Mouse (Mus musculus): ENCODE results near the gene Rps26.

Gene Rps26

DNA sequence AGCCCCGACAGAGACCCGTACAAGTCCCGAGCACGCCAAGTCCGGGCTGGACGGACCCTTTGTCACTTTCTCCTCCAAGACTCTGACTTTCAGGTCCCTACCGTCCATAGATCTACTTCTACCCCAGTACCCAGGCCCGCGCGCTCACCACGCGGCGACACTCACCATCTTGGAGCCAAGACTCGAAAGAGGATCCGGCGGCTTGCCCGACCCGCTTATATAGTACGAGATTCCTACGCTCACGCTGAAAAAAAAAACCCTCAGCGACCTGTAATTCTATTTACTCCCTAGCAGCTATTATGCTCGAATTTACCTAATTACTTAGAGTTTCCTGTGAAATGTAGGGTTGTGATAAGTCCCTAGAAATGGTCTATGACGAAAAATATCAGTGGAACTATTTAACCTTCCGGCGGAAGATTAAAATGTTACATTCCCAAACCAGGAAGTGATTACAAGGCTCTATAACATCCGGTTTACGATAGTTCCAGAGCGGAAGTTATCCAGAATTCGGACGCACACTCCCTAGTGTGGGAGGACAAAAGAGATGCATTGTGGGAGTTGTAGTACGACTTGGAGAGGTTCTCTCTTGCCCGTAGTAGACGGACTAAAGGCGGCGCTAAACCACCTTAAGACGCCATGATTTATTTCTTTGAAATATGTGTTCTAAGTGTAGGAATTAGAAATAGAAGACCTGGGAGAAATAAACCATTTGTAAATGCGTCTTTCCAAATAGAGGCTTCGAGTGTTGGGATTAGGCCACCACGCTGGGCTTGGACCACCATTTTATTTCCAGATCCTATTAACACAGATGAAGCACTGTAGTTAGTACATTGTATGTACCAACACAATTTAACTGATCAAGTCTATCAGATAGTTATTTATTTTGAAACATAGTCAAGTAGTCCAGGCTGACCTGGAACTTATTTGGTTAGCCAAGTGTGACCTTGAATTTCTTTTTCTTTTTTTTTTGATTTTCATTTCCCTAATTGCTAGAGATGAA lies at the start of gene Rps26:
Gene Rps26, minus strand, starts transcription at position 437 of the 1,000 bp plus-strand sequence.
- DNase-seq, result peak; percentile 92

DNA sequence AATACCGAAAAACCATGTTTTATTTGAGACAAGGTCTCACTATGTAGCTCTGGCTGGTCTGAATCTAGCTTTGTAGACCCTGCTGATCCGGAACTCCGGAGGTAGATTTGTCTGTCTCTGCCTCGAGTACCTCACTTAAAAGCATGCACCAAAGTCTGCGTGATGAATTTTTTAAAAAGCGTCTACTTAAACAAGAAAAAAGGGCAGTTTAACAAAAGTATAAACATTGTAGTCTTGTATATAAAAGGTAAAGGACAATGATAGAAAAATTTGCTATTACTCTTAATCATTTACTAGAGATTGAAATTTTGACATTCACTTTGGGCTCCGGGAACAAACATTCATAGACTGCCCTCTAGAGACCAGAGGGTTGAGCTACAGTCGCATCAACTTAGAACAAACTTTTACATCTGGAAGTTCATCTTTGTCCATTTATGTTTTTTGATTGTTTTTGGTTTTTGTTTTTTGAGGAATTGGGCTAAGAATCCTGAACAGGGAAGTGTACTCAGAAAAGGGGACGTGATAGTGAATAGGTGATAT lies 48.0 kb upstream of the Rps26 start:
- peak; percentile 28 to 41 for DNase-seq

DNA sequence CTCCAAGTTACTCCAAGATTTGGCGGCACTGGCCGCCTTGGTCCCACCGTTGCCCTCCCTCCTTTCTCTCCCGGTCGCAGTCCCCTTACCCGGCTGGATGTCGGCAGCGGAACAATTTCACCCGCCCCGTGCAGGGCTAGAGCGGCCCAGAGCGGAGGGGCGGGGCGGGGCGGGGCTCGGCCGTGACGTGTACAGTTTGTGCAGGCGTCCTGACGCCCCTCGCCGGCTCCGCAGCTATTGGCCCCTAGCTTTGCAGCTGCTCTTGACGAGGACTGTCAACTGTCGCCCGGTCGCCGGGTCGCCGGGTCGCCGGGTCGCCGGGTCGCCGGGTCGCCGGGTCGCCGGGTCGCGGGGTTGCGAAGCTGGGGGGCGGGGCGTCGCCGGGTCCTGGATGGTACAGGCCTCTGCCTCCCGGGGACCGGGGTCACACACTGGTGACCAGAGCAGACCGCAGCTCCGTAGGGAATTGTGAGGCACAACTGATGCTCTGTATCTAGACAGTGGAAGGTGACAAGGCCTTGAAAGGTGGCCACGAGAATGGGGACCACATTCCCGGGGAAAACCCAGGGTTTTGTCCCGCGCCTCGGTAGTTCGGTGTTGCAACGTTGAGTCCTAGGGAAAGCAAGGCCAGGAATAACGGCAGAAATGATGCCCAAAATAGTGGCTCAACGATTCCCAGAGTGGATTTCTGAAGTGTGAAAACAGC lies 47.4 kb upstream of the Rps26 start, which contains the start of gene Suox:
Gene Suox, minus strand, starts transcription at position 311 of the 706 bp plus-strand sequence.
- peak; percentile 85 to 90 for DNase-seq

DNA sequence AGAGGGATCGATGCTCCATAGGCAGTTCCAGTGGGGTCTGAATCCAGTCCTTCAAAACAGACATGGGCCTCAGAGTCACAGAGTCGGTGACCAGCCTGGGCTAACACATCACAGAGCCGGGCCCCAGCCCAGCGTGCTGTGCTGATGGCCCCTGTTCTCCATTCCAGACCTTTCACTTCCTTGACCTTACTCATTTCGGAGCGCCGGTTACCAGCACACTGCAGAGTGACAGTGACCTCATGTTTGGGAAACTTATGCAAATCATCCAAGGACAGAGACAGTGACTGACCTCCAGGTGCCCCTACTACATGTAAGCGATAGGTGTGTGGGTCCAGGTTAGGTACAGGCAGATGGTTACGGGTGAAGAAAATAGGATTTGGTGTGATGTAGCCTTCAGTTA lies 44.6 kb upstream of the Rps26 start:
- DNase-seq, result no peak

DNA sequence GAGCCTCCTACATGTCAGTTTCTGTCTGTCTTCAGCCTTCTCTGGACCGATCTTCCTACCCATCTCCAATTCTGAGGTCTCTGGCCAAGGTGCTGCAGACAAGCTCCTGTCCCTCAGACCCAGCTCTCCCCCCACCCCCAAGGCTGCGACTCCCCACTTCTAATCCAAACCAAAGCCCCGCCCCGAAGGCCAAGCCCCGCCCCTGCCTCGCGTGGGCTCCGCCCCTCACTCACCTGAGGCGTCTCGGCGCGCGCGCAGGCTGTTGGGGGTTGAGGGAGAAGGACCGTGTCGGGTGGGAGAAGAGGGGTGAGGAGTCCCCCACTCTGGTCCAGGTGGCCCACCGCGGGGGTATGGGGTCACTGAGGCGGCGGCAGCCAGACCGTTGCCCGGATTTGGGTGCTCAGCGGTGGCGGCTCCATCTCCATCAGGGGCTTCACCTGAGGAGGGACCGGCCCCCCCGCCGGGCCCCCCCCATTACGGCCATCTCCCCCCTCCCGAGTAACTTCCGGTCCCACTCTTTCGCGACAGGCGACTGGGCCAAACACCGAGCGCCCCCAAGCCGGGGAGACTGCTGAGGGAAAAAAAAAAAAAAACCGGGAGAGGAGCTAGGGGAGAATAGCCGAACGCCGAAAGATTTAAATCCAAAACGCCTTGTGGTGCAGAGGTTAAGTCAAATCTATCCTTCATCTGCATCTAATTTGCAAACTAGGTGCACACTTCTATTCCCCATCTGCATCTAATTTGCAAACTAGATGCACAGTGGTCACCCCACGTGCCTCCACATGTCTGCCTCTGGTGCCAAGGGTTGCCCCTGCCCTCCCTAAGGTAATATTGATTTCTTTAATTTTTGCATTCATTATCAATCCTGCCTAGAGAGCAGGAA lies 42.5 kb upstream of the Rps26 start:
- DNase-seq, result peak; percentile 88 to 90

DNA sequence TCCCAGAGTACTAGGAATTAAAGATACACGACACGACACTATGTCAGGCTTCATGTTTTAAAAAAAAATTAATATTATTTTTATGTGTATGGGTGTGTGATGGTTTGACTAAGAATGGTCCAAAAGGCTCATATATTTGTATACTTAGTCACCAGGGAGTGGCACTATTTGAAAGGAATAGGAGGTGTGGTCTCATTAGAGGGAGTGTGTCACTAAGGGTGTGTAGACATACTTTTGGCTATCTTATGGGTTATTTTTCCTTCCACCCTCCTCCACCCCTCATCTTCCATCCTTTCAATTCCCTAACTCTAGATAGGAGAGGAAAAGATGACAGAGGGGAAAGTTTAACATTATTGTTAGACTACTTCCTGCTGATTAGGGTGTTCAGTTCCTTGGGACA lies 39.3 kb upstream of the Rps26 start:
- no peak for DNase-seq

DNA sequence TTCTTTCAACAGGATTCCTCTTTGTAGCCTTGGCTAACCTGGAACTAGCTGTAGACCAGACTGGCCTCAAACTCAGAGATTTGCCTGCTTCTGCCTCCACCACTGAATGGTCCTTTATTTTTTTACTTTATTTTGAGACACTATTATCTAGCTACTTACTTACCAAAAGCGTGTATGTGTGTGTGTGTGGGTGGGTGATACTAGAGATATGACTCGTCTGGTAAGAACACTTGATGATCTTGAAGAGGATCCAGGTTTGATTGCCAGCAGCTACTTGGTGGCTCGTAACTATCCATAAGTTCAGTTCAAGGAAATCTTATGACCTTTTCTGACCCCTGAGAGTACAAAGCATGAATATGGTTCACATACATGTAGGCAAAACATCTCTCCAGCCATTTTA lies 38.8 kb upstream of the Rps26 start:
- DNase-seq, result no peak

DNA sequence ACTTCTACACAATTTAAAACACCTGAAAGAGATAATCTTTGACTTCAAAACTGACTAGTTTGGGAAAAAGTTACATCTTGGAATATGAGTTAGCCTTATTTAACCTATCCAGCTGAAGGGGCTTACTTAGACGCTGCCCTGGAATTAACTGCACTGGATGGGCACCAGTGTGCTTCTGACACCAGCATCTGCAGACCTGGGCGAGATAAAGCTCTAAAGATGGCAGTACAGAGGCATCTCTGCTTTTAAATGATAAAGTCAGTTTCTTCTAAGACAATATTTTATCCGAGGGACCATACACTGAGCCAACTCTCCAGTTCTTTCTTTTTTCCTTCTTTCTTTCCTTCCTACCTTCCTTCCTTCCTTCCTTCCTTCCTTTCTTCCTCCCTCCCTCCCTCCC lies 38.3 kb upstream of the Rps26 start:
- DNase-seq, result no peak

DNA sequence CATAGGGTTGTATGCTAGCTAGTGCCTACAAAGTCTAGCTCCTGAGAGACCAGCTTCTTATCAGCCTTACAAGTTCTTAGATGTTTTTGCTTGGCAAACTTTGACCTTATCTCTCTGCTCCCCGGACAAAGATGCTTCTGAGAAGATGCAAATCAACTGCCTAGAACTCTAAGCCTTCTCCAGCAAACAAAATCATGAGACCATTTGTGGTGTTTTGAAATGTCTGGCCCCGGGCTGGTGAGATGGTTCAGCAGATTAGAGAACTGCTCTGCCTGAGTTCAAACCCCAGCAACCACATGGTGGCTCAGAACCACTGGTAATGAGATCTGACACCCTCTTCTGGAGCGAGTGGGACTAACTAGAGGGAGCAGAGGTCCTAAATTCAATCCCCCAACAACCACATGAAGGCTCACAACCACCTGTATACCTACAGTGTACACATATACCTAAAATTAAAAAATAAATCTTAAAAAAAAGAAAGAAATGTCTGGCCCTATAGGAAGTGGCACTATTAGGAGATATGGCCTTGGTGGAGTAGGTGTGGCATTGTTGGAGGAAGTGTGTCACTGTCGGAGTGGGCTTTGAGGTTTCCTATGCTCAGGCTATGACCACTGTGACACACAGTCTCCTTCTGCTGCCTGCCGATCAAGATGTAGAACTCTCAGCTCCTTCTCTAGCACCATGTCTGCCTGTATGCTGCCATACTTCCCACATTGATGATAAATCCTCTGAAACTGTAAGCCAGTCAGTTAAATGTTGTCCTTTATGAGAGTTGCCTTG lies 37.1 kb upstream of the Rps26 start:
- DNase-seq, result no peak

DNA sequence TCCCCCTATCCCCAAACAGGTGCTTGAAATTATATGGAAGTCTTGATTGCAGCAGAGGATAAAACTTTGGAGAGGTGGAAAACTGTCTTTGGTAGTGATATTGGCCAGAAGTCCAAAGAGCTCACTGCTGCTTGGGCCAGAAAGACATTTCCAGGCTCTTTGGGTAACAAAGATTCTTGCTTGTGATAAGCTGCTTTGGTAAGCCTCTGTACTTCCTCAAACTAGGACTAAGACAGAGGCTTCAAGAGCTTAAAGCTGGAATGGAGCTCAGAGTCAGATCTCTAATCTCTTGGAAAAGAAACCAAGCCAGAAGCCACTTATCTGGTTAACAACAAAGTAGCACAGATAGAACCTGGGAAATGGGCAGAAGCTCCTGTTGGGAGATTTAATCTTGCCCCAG lies 35.9 kb upstream of the Rps26 start:
- no peak for DNase-seq

DNA sequence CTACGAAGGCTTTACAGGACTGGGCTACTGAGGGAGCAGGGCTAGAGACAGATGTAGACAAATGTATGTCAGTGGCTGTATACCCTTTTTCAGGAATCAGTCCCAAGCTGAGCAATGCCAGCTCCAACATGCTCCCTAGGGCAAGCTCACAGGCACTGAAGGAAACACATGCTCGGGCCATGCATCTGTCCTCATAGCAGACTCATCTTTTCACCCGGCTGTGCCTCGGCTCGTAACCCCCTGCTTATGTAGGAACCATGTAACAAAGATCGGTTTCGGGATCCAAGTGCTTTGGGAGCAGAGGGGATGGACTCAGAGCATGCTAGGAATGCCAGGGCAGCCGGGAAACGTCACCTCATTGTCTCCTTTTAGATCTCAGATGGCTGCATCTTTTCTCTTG lies 32.9 kb upstream of the Rps26 start:
- no peak for DNase-seq

DNA sequence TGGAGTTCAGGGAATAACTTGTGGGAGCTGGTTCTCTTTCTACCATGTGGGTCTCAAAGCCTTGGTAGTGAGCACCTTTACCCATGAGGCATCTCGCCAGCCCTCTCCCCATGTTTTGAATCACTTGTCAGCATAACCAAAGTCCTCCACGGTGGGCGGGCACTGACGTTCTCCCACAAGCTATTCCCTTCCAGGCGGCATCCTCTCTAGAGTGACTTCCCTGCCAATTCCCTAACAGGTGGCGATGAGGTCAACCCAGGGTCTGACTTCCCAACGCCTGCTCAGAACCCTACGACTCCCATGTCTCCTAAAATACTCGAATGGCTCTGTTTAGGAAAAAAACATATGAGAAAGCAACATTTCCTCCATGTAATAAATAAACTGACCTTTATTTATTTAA lies 31.3 kb upstream of the Rps26 start:
- DNase-seq, result no peak

DNA sequence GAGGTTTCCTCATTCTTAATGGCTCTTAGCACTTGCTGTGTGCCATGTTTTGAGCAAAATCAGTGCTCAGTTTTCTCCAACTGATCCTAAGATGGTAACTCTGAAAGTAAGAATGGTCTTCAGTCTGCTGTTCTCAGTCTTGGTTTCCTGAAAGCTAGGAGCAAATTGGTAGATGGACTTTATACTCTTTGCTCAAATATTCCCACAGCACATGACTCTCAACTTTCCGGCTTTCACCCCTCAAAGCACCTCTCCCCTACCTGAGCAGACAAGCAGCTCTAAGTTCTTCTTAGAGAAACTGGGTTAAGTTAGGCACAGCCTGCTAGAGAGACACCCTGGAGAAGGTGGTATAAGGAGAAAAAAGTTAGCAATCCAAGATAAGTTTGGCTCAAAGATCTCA lies 30.2 kb upstream of the Rps26 start:
- DNase-seq, result no peak

DNA sequence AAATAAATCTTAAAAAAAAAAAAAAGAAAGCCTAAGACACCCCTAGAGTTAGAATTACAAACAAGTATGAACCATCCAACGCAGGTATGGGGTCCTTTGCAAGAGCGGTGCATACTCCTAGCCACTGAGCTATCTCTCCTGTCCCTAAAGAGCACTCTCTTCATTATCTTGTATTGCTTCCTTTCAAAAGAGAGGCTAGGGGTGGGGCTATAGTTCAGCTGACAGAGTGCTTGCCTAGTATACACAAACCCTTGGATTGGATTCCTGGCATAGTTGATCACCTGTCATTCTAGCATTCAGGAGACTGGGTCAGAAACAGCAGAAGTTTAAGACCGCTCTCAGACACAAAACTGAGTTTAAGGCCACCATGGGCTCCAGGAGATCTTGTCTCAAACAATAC lies 28.7 kb upstream of the Rps26 start:
- no peak for DNase-seq

DNA sequence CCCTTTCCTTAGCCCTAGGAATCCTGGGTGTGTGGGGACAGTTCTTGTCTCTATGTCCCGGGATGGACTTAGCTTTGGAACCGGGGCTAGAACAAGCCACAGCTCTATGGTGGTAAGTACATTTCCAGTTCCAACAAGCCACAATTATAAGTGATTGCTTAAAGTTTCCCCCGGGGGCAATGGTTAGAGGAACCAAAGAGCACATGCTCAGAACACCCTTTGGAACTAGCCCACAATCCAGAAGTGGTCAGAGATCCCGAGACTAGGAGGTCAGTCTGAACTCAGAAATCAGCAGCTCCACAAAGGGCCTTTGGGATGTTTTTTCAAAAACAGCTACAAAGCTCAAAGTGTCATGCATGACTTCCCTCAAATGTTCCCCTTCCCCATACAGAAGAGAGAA lies 27.3 kb upstream of the Rps26 start:
- DNase-seq, result no peak

DNA sequence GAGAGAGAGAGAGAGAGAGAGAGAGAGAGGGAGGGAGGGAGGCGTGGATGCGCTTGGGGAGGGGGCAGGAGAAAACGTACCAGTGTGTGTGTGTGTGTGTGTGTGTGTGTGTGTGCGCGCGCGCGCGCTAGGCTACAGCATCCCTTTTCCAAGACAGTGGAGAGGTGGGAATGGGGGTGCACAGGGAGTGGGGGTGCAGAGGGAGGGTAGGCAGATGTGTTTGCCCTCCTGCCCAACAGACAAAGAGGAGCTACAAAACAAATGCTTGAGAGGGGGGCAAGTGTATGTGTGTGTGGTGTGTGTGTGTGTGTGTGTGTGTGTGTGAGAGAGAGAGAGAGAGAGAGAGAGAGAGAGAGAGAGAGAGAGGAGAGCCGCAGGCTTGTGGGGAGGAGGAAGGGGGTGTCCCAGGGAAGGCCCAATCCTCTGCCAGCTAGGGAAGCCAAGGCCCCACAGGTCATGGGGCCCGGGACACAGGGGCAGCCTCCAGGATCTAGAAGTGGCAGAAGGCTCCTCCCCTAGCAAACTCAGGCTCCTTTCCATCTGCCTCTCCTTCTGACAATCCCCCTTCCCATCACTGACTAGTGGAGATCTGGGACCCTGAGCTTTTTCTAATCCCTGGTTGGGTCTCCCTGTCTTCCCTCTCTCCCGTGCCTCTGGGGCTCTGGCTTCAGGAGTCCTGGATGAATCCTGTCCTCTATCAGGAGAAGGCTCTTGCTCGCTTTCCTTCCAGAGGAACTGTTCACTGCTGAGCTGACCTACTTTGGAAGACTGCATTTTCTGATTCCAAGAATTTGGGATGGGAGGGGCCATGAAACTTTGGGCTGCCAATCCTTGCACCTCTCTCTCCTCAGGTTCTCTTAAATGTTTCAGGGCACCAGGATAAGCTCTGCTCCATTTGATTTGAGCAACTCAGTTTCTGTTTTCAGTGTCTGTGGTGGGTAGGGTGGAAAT lies 19.9 kb upstream of the Rps26 start:
- DNase-seq, result peak; percentile 72 to 81

DNA sequence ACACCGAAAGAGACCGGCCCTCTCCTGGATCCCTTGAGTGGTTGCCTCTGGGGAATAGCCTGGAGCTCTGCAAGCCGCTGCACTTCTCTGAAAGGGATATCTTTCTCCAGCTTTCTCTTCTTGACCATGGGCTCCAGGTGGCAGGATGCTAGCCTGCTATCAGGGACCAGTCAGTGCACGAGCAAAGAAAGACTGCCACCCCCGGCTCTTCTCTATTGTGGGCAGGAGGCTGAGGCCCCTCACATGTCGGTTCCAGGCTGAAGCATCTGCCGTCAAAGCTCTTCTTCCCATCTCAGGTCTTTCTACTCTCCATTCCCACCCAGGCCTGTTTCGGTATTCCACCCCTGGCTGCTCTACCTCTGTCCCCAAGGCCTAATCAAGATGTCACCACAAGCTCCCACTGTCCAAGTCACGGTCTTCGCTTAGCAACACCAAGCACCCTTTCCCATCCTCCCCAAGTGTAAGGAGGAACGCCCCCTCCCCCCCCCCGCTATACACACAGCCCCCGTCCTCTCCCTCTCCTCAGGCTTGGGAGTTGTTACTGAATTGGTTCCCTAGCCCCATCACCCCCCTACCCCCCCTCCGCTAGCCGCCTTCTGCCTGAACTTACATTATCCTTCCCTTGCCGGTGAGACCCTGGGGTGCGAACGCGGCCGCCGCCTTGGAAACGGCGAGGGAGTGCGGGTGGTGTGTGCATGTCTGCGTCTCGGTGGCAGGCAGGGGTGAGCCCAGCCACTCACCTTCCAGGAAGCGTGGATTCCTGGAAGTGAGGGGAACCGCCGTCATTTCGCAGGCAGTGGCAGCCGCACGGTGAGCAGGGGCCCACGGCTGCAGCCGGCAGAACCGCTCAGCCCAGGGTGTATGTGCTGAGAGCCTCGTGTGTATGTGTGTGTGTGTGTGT lies 18.8 kb upstream of the Rps26 start, which contains the start of gene Ikzf4:
Gene Ikzf4, minus strand, starts transcription at position 881 of the 901 bp plus-strand sequence.
- peak; percentile 71 to 76 for DNase-seq

DNA sequence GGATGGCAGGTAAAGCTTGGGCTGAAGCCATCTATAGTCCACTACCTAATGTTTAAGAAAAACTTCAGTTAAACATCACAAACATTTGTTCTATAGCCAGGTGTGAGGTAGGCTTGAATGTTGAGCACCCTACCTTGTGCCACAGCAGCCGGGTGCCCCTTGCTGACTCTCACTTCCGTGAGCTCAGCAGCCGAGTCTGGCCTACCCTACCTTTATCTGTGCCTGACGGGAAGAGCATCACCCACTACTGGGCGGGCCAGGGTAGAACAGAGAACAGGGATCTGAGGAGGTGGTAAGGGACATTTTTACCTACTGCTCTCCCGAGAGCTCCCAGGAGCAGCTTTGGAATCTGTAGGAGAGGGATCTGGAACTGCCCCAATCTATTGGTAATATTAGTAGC lies 16.2 kb upstream of the Rps26 start:
- DNase-seq, result no peak

DNA sequence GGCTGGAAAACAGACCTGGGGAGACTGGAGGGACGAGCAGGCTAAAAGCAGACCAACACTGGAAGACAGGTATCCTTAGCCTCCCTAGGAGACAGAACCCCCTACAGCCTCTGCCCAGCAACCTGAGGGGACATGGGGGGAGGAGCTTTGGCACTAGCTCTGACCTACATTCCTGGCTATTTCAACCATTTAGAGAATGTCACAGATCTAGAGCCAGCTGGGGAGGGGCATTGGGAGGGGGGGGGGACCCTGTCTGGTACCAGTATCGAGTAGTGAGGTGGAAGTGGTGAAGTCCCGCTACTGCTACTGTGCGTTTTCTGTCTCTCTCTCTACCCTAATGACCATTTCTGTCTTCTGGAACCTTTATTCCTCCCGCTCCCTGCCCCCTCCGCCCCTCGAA lies 15.3 kb upstream of the Rps26 start:
- DNase-seq, result no peak
